In genomic region chr17:5005285-5005684, GRCm38 (mm10) we compare ENCODE assay signal across 28 mouse cellular contexts. TPM values are rescaled to one million over a fixed set of nuclear protein-coding genes. Genes with fewer than 3 reads are reported as not detected.
DNase-seq lines count a peak whose midpoint lies in the region; ATAC-seq lines count a peak whose summit lies in the region.
"Had no signal": no experiment of that assay in that cellular context is flagged by ENCODE, and none has a peak within 500 bp of the region (broad histone marks: within the 10 kb centered on the region; RNA-seq: fewer than 3 reads in every experiment).

No protein-coding gene starts in this region.

- ATAC-seq in megakaryocyte, adult 5-6 weeks (ENCODE audit: poor library complexity, severe bottlenecking) = no peak
- ATAC-seq: CD4-positive, CD25-positive, alpha-beta regulatory T cell, adult 4 months; forebrain, postnatal 0 days; intestine, embryonic 16.5 days; midbrain, embryonic 16.5 days had no signal

- H3K9me3 ChIP-seq in heart, embryonic 10.5 days = no peaks in the 10 kb centered on the region
- no peaks in the 10 kb centered on the region for H3K9me3 ChIP-seq in megakaryocyte, embryonic 14.5 days
- H3K9me3 ChIP-seq: embryonic facial prominence, embryonic 13.5 days; forebrain, embryonic 10.5 days; heart, embryonic 12.5 days; hindbrain, embryonic 13.5 days; limb, embryonic 10.5 days; limb, embryonic 15.5 days had no signal

- no peak overlapping the region for H3K27ac ChIP-seq in heart, embryonic 10.5 days
- H3K27ac ChIP-seq: embryonic facial prominence, embryonic 13.5 days; forebrain, embryonic 10.5 days; hindbrain, embryonic 13.5 days; limb, embryonic 10.5 days; limb, embryonic 15.5 days had no signal

- H3K4me1 ChIP-seq in heart, embryonic 10.5 days = peaks cover 88% of the 10 kb centered on the region
- peaks cover 91% of the 10 kb centered on the region for H3K4me1 ChIP-seq in megakaryocyte, embryonic 14.5 days

- WGBS in heart, embryonic 10.5 days = 63% methylated on average over 3 of the region's 3 CpGs

- DNase-seq in heart, embryonic 10.5 days (ENCODE audit: low spot score) = peak; percentile 66
- DNase-seq in heart, postnatal 4 days = no peak
- DNase-seq in kidney, adult 9 months = peak; percentile 53
- no peak for DNase-seq in kidney, postnatal 36 days
- no peak for DNase-seq in left cerebral cortex, postnatal 10 days (ENCODE audit: extremely low spot score in 1 of 2, low spot score in 2 of 2)
- DNase-seq: adrenal gland, postnatal 14 days; cerebellum, adult 18-20 months; cerebellum, postnatal 10 days; forebrain, postnatal 0 days; gastrocnemius, postnatal 10 days; heart, postnatal 10 days; kidney, postnatal 14 days; layer of hippocampus, postnatal 36 days; lung, embryonic 14.5 days; lung, postnatal 14 days; thymus, adult 2 months; thymus, postnatal 36 days had no signal

- H3K27me3 ChIP-seq in heart, embryonic 10.5 days (ENCODE audit: insufficient read depth, poor library complexity, severe bottlenecking) = no peaks in the 10 kb centered on the region
- H3K27me3 ChIP-seq in megakaryocyte, embryonic 14.5 days (replicated peaks) = no peaks in the 10 kb centered on the region
- H3K27me3 ChIP-seq: embryonic facial prominence, embryonic 13.5 days; heart, embryonic 12.5 days; hindbrain, embryonic 13.5 days; limb, embryonic 15.5 days had no signal

- intact Hi-C loops in left cerebral cortex, postnatal 10 days (cut with DNase I) = loop anchor here (5.0 kb wide), 1 partner anchor 52 kb away; no protein-coding TSS in a partner anchor

- H3K4me3 ChIP-seq in heart, embryonic 10.5 days = no peak overlapping the region
- peak overlapping the region; percentile 42 for H3K4me3 ChIP-seq in megakaryocyte, embryonic 14.5 days (replicated peaks)
- H3K4me3 ChIP-seq: embryonic facial prominence, embryonic 13.5 days; forebrain, embryonic 10.5 days; heart, embryonic 12.5 days; hindbrain, embryonic 13.5 days; limb, embryonic 10.5 days; limb, embryonic 15.5 days had no signal

- H3K36me3 ChIP-seq in heart, embryonic 10.5 days = no peaks in the 10 kb centered on the region
- peaks cover 10% of the 10 kb centered on the region for H3K36me3 ChIP-seq in megakaryocyte, embryonic 14.5 days (replicated peaks; ENCODE audit: low read length)
- H3K36me3 ChIP-seq: embryonic facial prominence, embryonic 13.5 days; forebrain, embryonic 10.5 days; heart, embryonic 12.5 days; hindbrain, embryonic 13.5 days; limb, embryonic 10.5 days; limb, embryonic 15.5 days had no signal

RNA-seq across cellular contexts. Expression of gene Arid1b, which starts 11.2 kb away (rescaled TPM):
- polyA plus RNA-seq in heart, embryonic 10.5 days (2016; fragmentation: Nextera tagmentation; extraction: Ambion mirVana) = 6.1 and 8.4 TPM in 2 replicates
- 10 to 100 TPM; 40.5 to 41.6 TPM for total RNA-seq in heart, postnatal 4 days (2021)
- polyA plus RNA-seq in megakaryocyte, embryonic 14.5 days (2012; ENCODE audit: insufficient read depth, low replicate concordance) = 13.3 and 27.6 TPM in 2 replicates
- 23.0 and 28.1 TPM in 2 replicates for total RNA-seq in megakaryocyte, adult 5-6 weeks (2015)
- 15.2 and 19.0 TPM in 2 replicates for total RNA-seq in megakaryocyte, adult 5-6 weeks (2017)
- total RNA-seq in left cerebral cortex, postnatal 10 days (2021) = 10 to 100 TPM; 77.4 to 83.3 TPM

Comparison
In these comparisons a context has a peak if more than half of its experiments do, and no peak if none do; other contexts are left out.
1. DNase-seq: peak in heart, embryonic 10.5 days (single experiment) and kidney, adult 9 months (single experiment); none in heart, postnatal 4 days (single experiment), kidney, postnatal 36 days (0 of 2) and left cerebral cortex, postnatal 10 days (0 of 2).